ENCODE assay signal across 23 mouse cellular contexts in genomic region chr16:8388491-8388890, GRCm38 (mm10). TPM values are rescaled to one million over a fixed set of nuclear protein-coding genes. Genes with fewer than 3 reads are reported as not detected.
DNase-seq lines count a peak whose midpoint lies in the region; ATAC-seq and TF ChIP-seq lines count a peak whose summit lies in the region.
"Had no signal": no experiment of that assay in that cellular context is flagged by ENCODE, and none has a peak within 500 bp of the region (broad histone marks: within the 10 kb centered on the region; RNA-seq: fewer than 3 reads in every experiment).

No protein-coding gene starts in this region.

- CTCF ChIA-PET in Patski (lab: Charles Lee): no interaction called here

- DNase-seq in heart, embryonic 10.5 days (ENCODE audit: low spot score): peak; percentile 13
- no peak for DNase-seq in heart, adult 2 months
- DNase-seq in Patski (ENCODE audit: low read depth, low spot score): no peak
- DNase-seq in stomach, postnatal 0 days (ENCODE audit: low spot score): no peak
- DNase-seq in cerebellum, postnatal 14 days: no peak
- DNase-seq: adrenal gland, postnatal 10 days; cerebellum, adult 18-20 months; cerebellum, adult 9-11 months; gastrocnemius, postnatal 10 days; heart, adult 18-20 months had no signal

- no peaks in the 10 kb centered on the region for H3K79me2 ChIP-seq in heart, adult 2 months (replicated peaks; ENCODE audit: control insufficient read depth, insufficient read depth, low read length)

- H3K4me3 ChIP-seq in heart, embryonic 10.5 days: no peak overlapping the region
- H3K4me3 ChIP-seq in heart, adult 2 months: no peak overlapping the region
- H3K4me3 ChIP-seq in E14TG2a.4 (replicated peaks; ENCODE audit: low read length): no peak overlapping the region
- no peak overlapping the region for H3K4me3 ChIP-seq in stomach, postnatal 0 days (ENCODE audit: low read depth, low read length)
- H3K4me3 ChIP-seq in intestine, embryonic 16.5 days (ENCODE audit: low read length): no peak overlapping the region
- H3K4me3 ChIP-seq: embryonic facial prominence, embryonic 10.5 days; forebrain, embryonic 13.5 days; heart, embryonic 12.5 days; hindbrain, embryonic 10.5 days; intestine, embryonic 15.5 days had no signal

- in situ Hi-C loops in Patski (cut with MboI; ENCODE audit: low pct_unique_long_range_greater_than_20kb): no loop called here

- H3K4me1 ChIP-seq in heart, embryonic 10.5 days: no peaks in the 10 kb centered on the region
- H3K4me1 ChIP-seq in heart, adult 2 months (ENCODE audit: control insufficient read depth, insufficient read depth, low read length): no peaks in the 10 kb centered on the region
- H3K4me1 ChIP-seq in E14TG2a.4 (replicated peaks; ENCODE audit: low read depth, low read length): no peaks in the 10 kb centered on the region
- H3K4me1 ChIP-seq in stomach, postnatal 0 days (replicated peaks; ENCODE audit: control insufficient read depth, insufficient read depth): no peaks in the 10 kb centered on the region
- no peaks in the 10 kb centered on the region for H3K4me1 ChIP-seq in intestine, embryonic 16.5 days (ENCODE audit: control insufficient read depth, insufficient read depth, low read length)
- H3K4me1 ChIP-seq: embryonic facial prominence, embryonic 10.5 days; forebrain, embryonic 13.5 days; heart, embryonic 12.5 days; hindbrain, embryonic 10.5 days; intestine, embryonic 15.5 days had no signal

- no peak for TF ChIP-seq CTCF in heart, adult 2 months (IDR thresholded peaks at IDR 0.05)
- peak; percentile 56 for TF ChIP-seq CTCF in E14TG2a.4 (conservative IDR thresholded peaks at IDR 0.05; ENCODE audit: low read length)
- peak; percentile 29 for TF ChIP-seq CTCF in Patski (IDR thresholded peaks at IDR 0.05)
- 0 out of 2 replicates have a peak, but pooled peaks have one; percentile 2 for TF ChIP-seq CTCF in stomach, postnatal 0 days (IDR thresholded peaks at IDR 0.05; ENCODE audit: low read depth)

- intact Hi-C loops in heart, adult 2 months (cut with DNase I): no loop called here

- TF ChIP-seq POLR2A in heart, adult 2 months (IDR thresholded peaks at IDR 0.05; ENCODE audit: insufficient read depth, low read depth, low read length): no peak

- H3K9me3 ChIP-seq in heart, embryonic 10.5 days: no peaks in the 10 kb centered on the region
- H3K9me3 ChIP-seq in E14TG2a.4 (ENCODE audit: low read length): no peaks in the 10 kb centered on the region
- no peaks in the 10 kb centered on the region for H3K9me3 ChIP-seq in stomach, postnatal 0 days (ENCODE audit: control insufficient read depth, low read length)
- no peaks in the 10 kb centered on the region for H3K9me3 ChIP-seq in intestine, embryonic 16.5 days (ENCODE audit: control insufficient read depth, low read length)
- H3K9me3 ChIP-seq: embryonic facial prominence, embryonic 10.5 days; forebrain, embryonic 13.5 days; heart, embryonic 12.5 days; hindbrain, embryonic 10.5 days; intestine, embryonic 15.5 days had no signal

- no peak overlapping the region for H3K9ac ChIP-seq in heart, adult 2 months (ENCODE audit: low read depth, low read length)
- H3K9ac ChIP-seq in stomach, postnatal 0 days (ENCODE audit: low read length): no peak overlapping the region
- H3K9ac ChIP-seq in intestine, embryonic 16.5 days (ENCODE audit: low read depth, low read length): no peak overlapping the region
- H3K9ac ChIP-seq: forebrain, embryonic 13.5 days; heart, embryonic 12.5 days; hindbrain, embryonic 14.5 days; intestine, embryonic 15.5 days had no signal

- 91% methylated on average over 1 of the region's 1 CpGs for WGBS in heart, embryonic 10.5 days
- WGBS in heart, adult 2 months: 88% methylated on average over 1 of the region's 1 CpGs
- WGBS in stomach, postnatal 0 days: 82% methylated on average over 1 of the region's 1 CpGs
- WGBS in intestine, embryonic 16.5 days: 95% methylated on average over 1 of the region's 1 CpGs

- no peaks in the 10 kb centered on the region for H3K36me3 ChIP-seq in heart, embryonic 10.5 days
- H3K36me3 ChIP-seq in heart, adult 2 months (ENCODE audit: control insufficient read depth, insufficient read depth, low read length): no peaks in the 10 kb centered on the region
- no peaks in the 10 kb centered on the region for H3K36me3 ChIP-seq in E14TG2a.4 (ENCODE audit: insufficient read depth, low read length)
- H3K36me3 ChIP-seq in stomach, postnatal 0 days (ENCODE audit: control insufficient read depth, insufficient read depth, low read length): no peaks in the 10 kb centered on the region
- no peaks in the 10 kb centered on the region for H3K36me3 ChIP-seq in intestine, embryonic 16.5 days (ENCODE audit: control insufficient read depth, insufficient read depth, low read length)
- H3K36me3 ChIP-seq: embryonic facial prominence, embryonic 10.5 days; heart, embryonic 12.5 days; hindbrain, embryonic 10.5 days; intestine, embryonic 15.5 days had no signal

- TF ChIP-seq EP300 in heart, adult 2 months (IDR thresholded peaks at IDR 0.05; ENCODE audit: insufficient read depth, low read depth, low read length): no peak
- TF ChIP-seq EP300 in stomach, postnatal 0 days (optimal IDR thresholded peaks at IDR 0.05): no peak

- POLR2A ChIA-PET in Patski (lab: Charles Lee): interaction anchor here (0.6 kb wide), 1 partner anchor 1296 kb away, joined by 6 read pairs; no protein-coding TSS in a partner anchor

- H3K4me2 ChIP-seq in stomach, postnatal 0 days (replicated peaks; ENCODE audit: low read depth): no peak overlapping the region
- no peak overlapping the region for H3K4me2 ChIP-seq in intestine, embryonic 16.5 days (ENCODE audit: low read depth, low read length)
- H3K4me2 ChIP-seq: forebrain, embryonic 13.5 days; heart, embryonic 12.5 days; hindbrain, embryonic 14.5 days; intestine, embryonic 15.5 days had no signal

- no peak for ATAC-seq in Patski
- ATAC-seq in stomach, postnatal 0 days (ENCODE audit: low FRiP score, low TSS enrichment): no peak
- no peak for ATAC-seq in intestine, embryonic 16.5 days
- ATAC-seq: forebrain, embryonic 13.5 days; intestine, embryonic 15.5 days had no signal

- H3K27ac ChIP-seq in heart, embryonic 10.5 days: no peak overlapping the region
- H3K27ac ChIP-seq in heart, adult 2 months: no peak overlapping the region
- no peak overlapping the region for H3K27ac ChIP-seq in stomach, postnatal 0 days (replicated peaks)
- no peak overlapping the region for H3K27ac ChIP-seq in intestine, embryonic 16.5 days (ENCODE audit: low read length)
- H3K27ac ChIP-seq: embryonic facial prominence, embryonic 10.5 days; forebrain, embryonic 13.5 days; hindbrain, embryonic 10.5 days; hindbrain, embryonic 14.5 days; intestine, embryonic 15.5 days had no signal

- no peaks in the 10 kb centered on the region for H3K27me3 ChIP-seq in heart, embryonic 10.5 days (ENCODE audit: insufficient read depth, poor library complexity, severe bottlenecking)
- H3K27me3 ChIP-seq in heart, adult 2 months (ENCODE audit: control insufficient read depth, insufficient read depth, low read length): no peaks in the 10 kb centered on the region
- peaks cover 9% of the 10 kb centered on the region for H3K27me3 ChIP-seq in E14TG2a.4 (ENCODE audit: insufficient read depth, low read length)
- peaks cover 31% of the 10 kb centered on the region for H3K27me3 ChIP-seq in Patski
- H3K27me3 ChIP-seq in stomach, postnatal 0 days (ENCODE audit: control insufficient read depth, insufficient read depth, low read length): no peaks in the 10 kb centered on the region
- no peaks in the 10 kb centered on the region for H3K27me3 ChIP-seq in intestine, embryonic 16.5 days (replicated peaks; ENCODE audit: control insufficient read depth, insufficient read depth, low read length)
- H3K27me3 ChIP-seq: forebrain, embryonic 13.5 days; intestine, embryonic 15.5 days had no signal

RNA-seq across cellular contexts. Expression of gene Tmem114, which starts 36.4 kb away (rescaled TPM):
- not detected in 2 replicates for polyA plus RNA-seq in heart, embryonic 10.5 days (2016; fragmentation: Nextera tagmentation; extraction: Ambion mirVana)
- total RNA-seq in heart, adult 2 months (2021): not detected
- polyA plus RNA-seq in heart, adult 2 months (2012; rRNA removed): not detected in 2 replicates
- polyA plus RNA-seq in Patski (2021): not detected
- 0.18 TPM in 1 of 2 replicates, not detected in the other for polyA plus RNA-seq in stomach, postnatal 0 days (2015; fragmentation: Nextera tagmentation; extraction: Ambion mirVana)
- polyA plus RNA-seq in intestine, embryonic 16.5 days (2015; fragmentation: Nextera tagmentation; extraction: Ambion mirVana): not detected in 2 replicates
- total RNA-seq: adrenal gland, postnatal 10 days; gastrocnemius, postnatal 10 days; gastrocnemius, postnatal 4 days; heart, adult 18-20 months; heart, postnatal 25 days had no signal
- polyA plus RNA-seq: C2C12; embryonic facial prominence, embryonic 10.5 days; embryonic facial prominence, embryonic 14.5 days; forebrain, embryonic 13.5 days; heart, embryonic 12.5 days; heart, embryonic 16.5 days; hindbrain, embryonic 10.5 days; intestine, embryonic 15.5 days had no signal
